Mouse (Mus musculus) MEL (cell line): ENCODE measurements at regions not wholly inside any gene's neighbourhood (a gene's known extent, or its start where the extent isn't known, plus 50 kb on each side); places are given as distances from the start of the nearest gene placed in this dataset.

ENCODE experiments used
- DNase-seq: peaks from one replicate; pipeline ENCODE4 v3.0.0; 2011; ENCODE audit warnings: low read depth, low spot score
- H3K27ac ChIP-seq: 2 replicates; pipeline ENCODE4 v1.5.1; 2012; ENCODE audit warnings: low read depth, mild to moderate bottlenecking, control low read depth, low read length, moderate library complexity; ENCODE audit not compliant: control insufficient read depth
- H3K27me3 ChIP-seq, 2 experiments: fragments of 150-350 bp in 1 of 2; sonication (generic) in 1 of 2; 2 replicates each; pipeline ENCODE4 v1.6.1; 2012; ENCODE audit warnings: low read length in 2 of 2, mild to moderate bottlenecking in 2 of 2, improper control_type of control experiment in 1 of 2, moderate library complexity in 1 of 2; ENCODE audit not compliant: insufficient read depth in 2 of 2, control insufficient read depth in 1 of 2
- H3K36me3 ChIP-seq, 2 experiments: 2 replicates each; pipeline ENCODE4 v1.6.1; 2012 to 2014; ENCODE audit warnings: low read length in 2 of 2, improper control_type of control experiment in 1 of 2, inconsistent platforms in 1 of 2, mild to moderate bottlenecking in 1 of 2; ENCODE audit not compliant: insufficient read depth in 2 of 2, control insufficient read depth in 1 of 2
- H3K4me1 ChIP-seq, 2 experiments: fragments of 150-350 bp in 1 of 2; sonication (generic) in 1 of 2; 2 replicates each; pipeline ENCODE4 v1.6.1; 2012; ENCODE audit warnings: low read length in 2 of 2, improper control_type of control experiment in 1 of 2, mild to moderate bottlenecking in 1 of 2; ENCODE audit not compliant: insufficient read depth in 2 of 2, control insufficient read depth in 1 of 2
- H3K4me3 ChIP-seq, 2 experiments: fragments of 150-350 bp in 1 of 2; sonication (generic) in 1 of 2; 2 replicates each; pipeline ENCODE4 v1.5.1; 2012; ENCODE audit warnings: low read depth in 2 of 2, low read length in 2 of 2, mild to moderate bottlenecking in 2 of 2, moderate library complexity in 2 of 2, control low read depth in 1 of 2, improper control_type of control experiment in 1 of 2; ENCODE audit not compliant: control insufficient read depth in 1 of 2, insufficient read depth in 1 of 2
- H3K79me2 ChIP-seq: 2 replicates; pipeline ENCODE4 v1.6.1; 2012; ENCODE audit warnings: mild to moderate bottlenecking, low read length, moderate library complexity; ENCODE audit not compliant: control insufficient read depth, poor library complexity, insufficient read depth
- H3K9ac ChIP-seq: 2 replicates; pipeline ENCODE4 v1.6.1; 2012; ENCODE audit warnings: low read depth, mild to moderate bottlenecking, control low read depth, low read length, moderate library complexity; ENCODE audit not compliant: control insufficient read depth, poor library complexity, severe bottlenecking
- H3K9me3 ChIP-seq: fragments of 150-350 bp; sonication (generic); replicated peaks from 2 replicates; pipeline ENCODE4 v1.6.1; 2012; ENCODE audit warnings: mild to moderate bottlenecking, low read length, improper control_type of control experiment, moderate library complexity; ENCODE audit not compliant: insufficient read depth
- BHLHE40 ChIP-seq: IDR thresholded peaks from 2 replicates; pipeline ENCODE4 v1.6.1; 2012; ENCODE audit warnings: low read depth, mild to moderate bottlenecking, inconsistent platforms, low read length, improper control_type of control experiment, borderline replicate concordance
- CHD2 ChIP-seq: IDR thresholded peaks from 2 replicates; pipeline ENCODE4 v1.6.1; 2011; ENCODE audit warnings: low read length, improper control_type of control experiment
- E2F4 ChIP-seq: IDR thresholded peaks from 2 replicates; pipeline ENCODE4 v1.6.1; 2011; ENCODE audit warnings: low read depth, low read length, improper control_type of control experiment, borderline replicate concordance
- ELF1 ChIP-seq: IDR thresholded peaks from 2 replicates; pipeline ENCODE4 v1.6.1; 2014; ENCODE audit warnings: low read depth, mild to moderate bottlenecking, inconsistent platforms, low read length, improper control_type of control experiment, moderate library complexity
- EP300 ChIP-seq, 2 experiments: IDR thresholded peaks; 2 replicates each; pipeline ENCODE4 v1.6.1; 2011; ENCODE audit warnings: improper control_type of control experiment in 2 of 2, low read length in 2 of 2, low read depth in 1 of 2, mild to moderate bottlenecking in 1 of 2
- GABPA ChIP-seq: IDR thresholded peaks from 2 replicates; pipeline ENCODE4 v1.6.1; 2012; ENCODE audit warnings: low read depth, mild to moderate bottlenecking, inconsistent platforms, low read length, improper control_type of control experiment, moderate library complexity
- HCFC1 ChIP-seq: IDR thresholded peaks from 2 replicates; pipeline ENCODE4 v1.6.1; 2012; ENCODE audit warnings: low read depth, mild to moderate bottlenecking, inconsistent platforms, low read length, improper control_type of control experiment, moderate library complexity
- KAT2A ChIP-seq: conservative IDR thresholded peaks from 2 replicates; pipeline ENCODE4 v1.6.1; 2012; ENCODE audit warnings: low read depth, low read length, improper control_type of control experiment, inconsistent platforms
- MAZ ChIP-seq: IDR thresholded peaks from 2 replicates; pipeline ENCODE4 v1.6.1; 2012; ENCODE audit warnings: low read depth, mild to moderate bottlenecking, inconsistent platforms, low read length, improper control_type of control experiment
- MEF2A ChIP-seq: IDR thresholded peaks from 2 replicates; pipeline ENCODE4 v1.6.1; 2014; ENCODE audit warnings: low read depth, mild to moderate bottlenecking, inconsistent platforms, low read length, improper control_type of control experiment; ENCODE audit not compliant: poor library complexity, insufficient replicate concordance, severe bottlenecking; ENCODE audit errors: extremely low read depth
- MXI1 ChIP-seq: IDR thresholded peaks from 2 replicates; pipeline ENCODE4 v1.6.1; 2011; ENCODE audit warnings: mild to moderate bottlenecking, low read depth, low read length, improper control_type of control experiment
- MYB ChIP-seq: IDR thresholded peaks from 2 replicates; pipeline ENCODE4 v1.6.1; 2011; ENCODE audit warnings: mild to moderate bottlenecking, low read depth, low read length, improper control_type of control experiment
- MYC ChIP-seq: IDR thresholded peaks from 2 replicates; pipeline ENCODE4 v1.6.1; 2011; ENCODE audit warnings: low read depth, mild to moderate bottlenecking, low read length, improper control_type of control experiment, moderate library complexity
- NELFE ChIP-seq: IDR thresholded peaks from 2 replicates; pipeline ENCODE4 v1.6.1; 2011; ENCODE audit warnings: low read depth, low read length, improper control_type of control experiment
- NRF1 ChIP-seq: IDR thresholded peaks from 2 replicates; pipeline ENCODE4 v1.6.1; 2014; ENCODE audit warnings: low read depth, mild to moderate bottlenecking, inconsistent platforms, low read length, improper control_type of control experiment, moderate library complexity; ENCODE audit not compliant: poor library complexity, insufficient read depth, severe bottlenecking
- POLR2A ChIP-seq, 2 experiments: IDR thresholded peaks; 2 replicates each; pipeline ENCODE4 v1.6.1; 2011 to 2012; ENCODE audit warnings: low read length in 2 of 2, mild to moderate bottlenecking in 2 of 2, control low read depth in 1 of 2, improper control_type of control experiment in 1 of 2, low read depth in 1 of 2, moderate library complexity in 1 of 2; ENCODE audit not compliant: control insufficient read depth in 1 of 2, insufficient read depth in 1 of 2, poor library complexity in 1 of 2
- POLR2AphosphoS2 ChIP-seq: IDR thresholded peaks from 2 replicates; pipeline ENCODE4 v1.6.1; 2011; ENCODE audit warnings: low read length, improper control_type of control experiment
- POLR2AphosphoS5 ChIP-seq: IDR thresholded peaks from 2 replicates; pipeline ENCODE4 v1.6.1; 2012; ENCODE audit warnings: low read depth, borderline replicate concordance, mild to moderate bottlenecking, inconsistent platforms, low read length, moderate library complexity, mixed read lengths
- RAD21 ChIP-seq: IDR thresholded peaks from 2 replicates; pipeline ENCODE4 v1.6.1; 2011; ENCODE audit warnings: mild to moderate bottlenecking, low read depth, low read length, improper control_type of control experiment
- RCOR1 ChIP-seq: IDR thresholded peaks from 2 replicates; pipeline ENCODE4 v1.6.1; 2012; ENCODE audit warnings: low read depth, mild to moderate bottlenecking, inconsistent platforms, low read length, improper control_type of control experiment
- SIN3A ChIP-seq: IDR thresholded peaks from 2 replicates; pipeline ENCODE4 v1.6.1; 2012; ENCODE audit warnings: low read length, improper control_type of control experiment, inconsistent platforms
- SMC3 ChIP-seq: IDR thresholded peaks from 2 replicates; pipeline ENCODE4 v1.6.1; 2011; ENCODE audit warnings: low read depth, low read length, improper control_type of control experiment
- TAL1 ChIP-seq: IDR thresholded peaks from 2 replicates; pipeline ENCODE4 v1.6.1; 2012; ENCODE audit warnings: mild to moderate bottlenecking, inconsistent platforms, low read length, moderate library complexity, mixed read lengths
- UBTF ChIP-seq: IDR thresholded peaks from 2 replicates; pipeline ENCODE4 v1.6.1; 2012; ENCODE audit warnings: low read depth, mild to moderate bottlenecking, inconsistent platforms, low read length, improper control_type of control experiment, moderate library complexity, borderline replicate concordance; ENCODE audit not compliant: insufficient read depth
- USF1 ChIP-seq: IDR thresholded peaks from 2 replicates; pipeline ENCODE4 v1.6.1; 2014; ENCODE audit warnings: low read depth, mild to moderate bottlenecking, inconsistent platforms, low read length, improper control_type of control experiment, moderate library complexity
- ZMIZ1 ChIP-seq: IDR thresholded peaks from 2 replicates; pipeline ENCODE4 v1.6.1; 2012; ENCODE audit warnings: low read depth, mild to moderate bottlenecking, inconsistent platforms, low read length, improper control_type of control experiment, moderate library complexity
- ZNF384 ChIP-seq: IDR thresholded peaks from 2 replicates; pipeline ENCODE4 v1.6.1; 2012; ENCODE audit warnings: low read depth, mild to moderate bottlenecking, inconsistent platforms, low read length, improper control_type of control experiment

DNA sequence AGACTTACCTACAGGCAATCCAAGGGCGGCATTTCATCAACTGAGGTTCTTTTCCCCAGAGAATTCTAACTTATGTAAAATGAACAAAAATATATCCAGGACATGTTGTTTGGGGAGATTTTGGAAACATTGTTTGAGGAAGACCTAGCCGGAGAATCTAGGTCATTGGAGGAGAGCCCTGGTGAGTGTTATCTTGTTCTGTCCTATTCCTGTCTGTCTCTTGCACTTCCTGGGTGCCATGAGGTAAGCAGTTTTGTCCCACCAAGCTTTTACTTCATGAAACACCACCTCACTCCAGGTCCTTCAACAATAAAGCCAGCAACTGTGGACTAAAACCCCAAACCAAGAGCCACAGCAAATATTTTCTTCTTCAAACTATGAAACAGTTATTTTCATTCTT lies 218.5 kb downstream of the Fam49a start:
- no peak for DNase-seq
- H3K27me3 ChIP-seq = no peaks in the 10 kb centered on the region
- H3K27ac ChIP-seq = no peak overlapping the region
- no peak overlapping the region for H3K4me3 ChIP-seq
- no peaks in the 10 kb centered on the region for H3K9me3 ChIP-seq
- peaks cover 0 to 2% of the 10 kb centered on the region in 2 experiments; a peak in 1 of 4 replicates for H3K4me1 ChIP-seq
- TF ChIP-seq MEF2A = no peak
- TF ChIP-seq MXI1 = no peak
- TF ChIP-seq TAL1 = no peak
- TF ChIP-seq POLR2AphosphoS2 = no peak
- TF ChIP-seq NRF1 = no peak
- no peak for TF ChIP-seq CHD2
- no peak for TF ChIP-seq EP300 (IDR thresholded peaks at IDR 0.05; ENCODE audit: low read depth in 1 of 2, low read length in 2 of 2)
- no peak for TF ChIP-seq POLR2A (IDR thresholded peaks at IDR 0.05; ENCODE audit: control insufficient read depth in 1 of 2, insufficient read depth in 1 of 2, low read depth in 1 of 2, low read length in 2 of 2, poor library complexity in 1 of 2)
- no peak for TF ChIP-seq E2F4
- no peak for TF ChIP-seq MAZ
- TF ChIP-seq SIN3A = no peak
- TF ChIP-seq UBTF = no peak
- no peak for TF ChIP-seq MYC
- TF ChIP-seq ZMIZ1 = no peak
- no peak for TF ChIP-seq KAT2A
- TF ChIP-seq ELF1 = no peak
- TF ChIP-seq SMC3 = no peak
- H3K36me3 ChIP-seq = no peaks in the 10 kb centered on the region
- H3K9ac ChIP-seq = no peak overlapping the region
- no peaks in the 10 kb centered on the region for H3K79me2 ChIP-seq

DNA sequence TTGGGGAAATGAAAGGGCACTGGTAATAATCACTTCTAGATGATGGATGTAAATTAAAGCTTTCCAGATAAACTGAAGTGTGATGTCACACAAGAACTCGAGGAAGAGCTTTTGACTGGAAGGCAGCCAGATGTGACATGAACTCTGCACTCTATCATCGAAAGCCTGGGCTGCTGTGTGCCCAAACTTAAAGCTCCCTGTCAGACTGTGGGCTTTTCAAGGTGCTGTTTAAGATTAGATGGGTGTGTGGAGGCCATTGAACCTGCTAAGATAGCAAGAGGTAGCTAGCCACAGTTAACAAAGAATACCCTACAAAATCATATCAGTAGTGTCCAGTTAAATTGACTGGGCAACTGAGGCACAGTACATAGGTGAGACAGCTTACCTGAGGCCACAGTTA lies 190.1 kb downstream of the Fam49a start:
- Histone ChIP-seq H3K27ac (no peak overlapping the region), H3K79me2 (no peaks in the 10 kb centered on the region), H3K9me3 (no peaks in the 10 kb centered on the region), H3K4me1 (no peaks in the 10 kb centered on the region), H3K9ac (no peak overlapping the region), H3K4me3 (no peak overlapping the region), H3K27me3 (peaks cover 0 to 3% of the 10 kb centered on the region in 2 experiments; a peak in 3 of 4 replicates), H3K36me3 (no peaks in the 10 kb centered on the region)
- no peak for TF ChIP-seq ELF1
- no peak for TF ChIP-seq HCFC1
- no peak for TF ChIP-seq USF1
- TF ChIP-seq BHLHE40 = no peak
- no peak for TF ChIP-seq GABPA
- TF ChIP-seq CHD2 = no peak
- no peak for TF ChIP-seq MEF2A
- no peak for TF ChIP-seq POLR2A (IDR thresholded peaks at IDR 0.05; ENCODE audit: control insufficient read depth in 1 of 2, insufficient read depth in 1 of 2, low read depth in 1 of 2, low read length in 2 of 2, poor library complexity in 1 of 2)
- TF ChIP-seq RAD21 = no peak
- TF ChIP-seq POLR2AphosphoS5 = no peak
- TF ChIP-seq POLR2AphosphoS2 = no peak
- TF ChIP-seq NELFE = no peak
- TF ChIP-seq MAZ = no peak
- TF ChIP-seq MYB = no peak
- TF ChIP-seq EP300 (IDR thresholded peaks at IDR 0.05; ENCODE audit: low read depth in 1 of 2, low read length in 2 of 2) = no peak
- no peak for TF ChIP-seq UBTF
- TF ChIP-seq ZNF384 = no peak
- no peak for TF ChIP-seq MYC
- TF ChIP-seq RCOR1 = no peak
- DNase-seq = no peak
